Mouse (Mus musculus) gastrocnemius, postnatal 36 days (tissue): ENCODE measurements around the gene Dgcr6. TPM values are rescaled to one million over a fixed set of nuclear protein-coding genes. Genes with fewer than 3 reads are reported as not detected.

Experiments used
- DNase-seq, 2 experiments: peaks; one replicate each; pipeline ENCODE4 v3.0.0; 2022
- intact Hi-C: fragments of 180-260 bp; cut with DNase I; formaldehyde crosslinking; loops from one replicate; pipeline ENCODE4 v1.15.1; 2025
- total RNA-seq, 2 experiments: library from RNA; stranded (reverse); gene quantifications; 2 replicates each; pipeline ENCODE4 v1.2.3; 2021

Dgcr6 gene
- total RNA-seq, 2 experiments from 2014 or later: 29.3 to 36.3 TPM

GRCm38 (mm10) chr16:18108221-18108966 is 55.7 kb downstream of the Dgcr6 start:
- DNase-seq: peak; percentile 69 to 75
- intact Hi-C loops: loop anchor here (1.0 to 2.0 kb wide), 2 partner anchors 64 to 104 kb away; no protein-coding TSS in a partner anchor

- intact Hi-C loops: no loop called here
- DNase-seq: no peak
Measured at GRCm38 (mm10) chr16:18111042-18111441, 58.4 kb downstream of the Dgcr6 start.

- no peak for DNase-seq
- intact Hi-C loops: no loop called here
Measured at GRCm38 (mm10) chr16:18116467-18116866, 63.8 kb downstream of the Dgcr6 start.

GRCm38 (mm10) chr16:18118285-18118684 is 65.6 kb downstream of the Dgcr6 start:
- intact Hi-C loops: no loop called here
- DNase-seq: no peak

GRCm38 (mm10) chr16:18119031-18119730 is 66.5 kb downstream of the Dgcr6 start:
- peak in 1 of 2 experiments; percentile 17 for DNase-seq

More at GRCm38 (mm10) chr16:18119031-18119730, 66.5 kb downstream of the Dgcr6 start:
- intact Hi-C loops: no loop called here

Other genes starting within 250 kb of the Dgcr6 start
- not detected for gene B830017H08Rik, start 219.7 kb upstream of the Dgcr6 start, total RNA-seq
- gene Car15, start 214.5 kb upstream of the Dgcr6 start, total RNA-seq: 1 to 10 TPM in 1 of 2 experiments, under 1 TPM in 1; 0.74 to 1.1 TPM
- gene Gm20518, start 161.2 kb upstream of the Dgcr6 start, total RNA-seq: under 1 TPM; 0.20 TPM
- under 1 TPM in 1 of 2 experiments, not detected in 1; 0.08 TPM for gene Tssk1, start 158.6 kb upstream of the Dgcr6 start, total RNA-seq
- gene Dgcr2, start 154.3 kb upstream of the Dgcr6 start, total RNA-seq: 10 to 100 TPM; 21.0 to 25.8 TPM
- gene Tssk2, start 154.2 kb upstream of the Dgcr6 start, total RNA-seq: not detected
- 1 to 10 TPM; 5.2 to 7.2 TPM for gene Ess2, start 141.5 kb upstream of the Dgcr6 start, total RNA-seq
- not detected for gene Gsc2, start 137.8 kb upstream of the Dgcr6 start, total RNA-seq
- gene Slc25a1, start 124.6 kb upstream of the Dgcr6 start, total RNA-seq: 1 to 10 TPM; 2.7 to 5.5 TPM
- gene Vpreb2, start 72.4 kb upstream of the Dgcr6 start, total RNA-seq: not detected
- gene Prodh, start 37.3 kb downstream of the Dgcr6 start, total RNA-seq: 10 to 100 TPM in 1 of 2 experiments, 1 to 10 TPM in 1; 8.5 to 13.3 TPM
- gene Rtn4r, start 74.8 kb downstream of the Dgcr6 start, total RNA-seq: under 1 TPM in 1 of 2 experiments, not detected in 1; 0.17 TPM
- not detected for gene Ccdc188, start 165.0 kb downstream of the Dgcr6 start, total RNA-seq
- gene Zdhhc8, start 182.3 kb downstream of the Dgcr6 start, total RNA-seq: 10 to 100 TPM; 23.1 to 23.4 TPM
- gene Trmt2a, start 195.8 kb downstream of the Dgcr6 start, total RNA-seq: 10 to 100 TPM in 1 of 2 experiments, 1 to 10 TPM in 1; 8.8 to 10.4 TPM
- 10 to 100 TPM; 18.3 to 20.6 TPM for gene Ranbp1, start 195.9 kb downstream of the Dgcr6 start, total RNA-seq
- gene Gm49776, start 205.5 kb downstream of the Dgcr6 start, total RNA-seq: not detected
- 10 to 100 TPM; 13.8 to 14.6 TPM for gene Dgcr8, start 236.4 kb downstream of the Dgcr6 start, total RNA-seq